Mouse (Mus musculus): ENCODE measurements at regions not wholly inside any gene's neighbourhood (a gene's known extent, or its start where the extent isn't known, plus 50 kb on each side); places are given as distances from the start of the nearest gene placed in this dataset.

GRCm38 (mm10) chr3:38186503-38186902, 298.1 kb downstream of the Ankrd50 start:
- TF ChIP-seq CTCF (IDR thresholded peaks at IDR 0.05; ENCODE audit: extremely low read depth, insufficient read length, insufficient replicate concordance, low read depth, low read length) (no peak), POLR2A (IDR thresholded peaks at IDR 0.05; ENCODE audit: low read depth, low read length) (no peak)
